Mouse (Mus musculus): ENCODE data around the gene Hmg20b.

The Hmg20b gene

GRCm38 (mm10) chr10:81349961-81350350 lies 324 bp downstream of the Hmg20b start:
- no peak for DNase-seq

GRCm38 (mm10) chr10:81349146-81349545 lies 1.1 kb downstream of the Hmg20b start:
- no peak for DNase-seq

- DNase-seq = no peak
These were observed 3.7 kb downstream of the Hmg20b start for GRCm38 (mm10) chr10:81346453-81347067.

- DNase-seq = no peak
These were observed 5.1 kb downstream of the Hmg20b start for GRCm38 (mm10) chr10:81345162-81345534.

GRCm38 (mm10) chr10:81344421-81345161 lies 5.7 kb downstream of the Hmg20b start:
- DNase-seq = no peak

GRCm38 (mm10) chr10:81342686-81343505 lies 7.4 kb downstream of the Hmg20b start, which contains the start of gene Gipc3:
Gene Gipc3 (minus strand): TSS chr10:81343266.
- DNase-seq = no peak

GRCm38 (mm10) chr10:81341333-81341949 lies 8.8 kb downstream of the Hmg20b start:
- DNase-seq = peak; percentile 72 to 76

GRCm38 (mm10) chr10:81340551-81341332 lies 9.5 kb downstream of the Hmg20b start:
- DNase-seq = no peak

GRCm38 (mm10) chr10:81336558-81336957 lies 13.7 kb downstream of the Hmg20b start:
- no peak for DNase-seq

GRCm38 (mm10) chr10:81335393-81336340 lies 14.6 kb downstream of the Hmg20b start:
- DNase-seq = no peak

GRCm38 (mm10) chr10:81334324-81334723 lies 16.0 kb downstream of the Hmg20b start:
- DNase-seq = no peak

GRCm38 (mm10) chr10:81332277-81332676 lies 18.0 kb downstream of the Hmg20b start:
- no peak for DNase-seq

- DNase-seq = no peak
These were observed 20.3 kb downstream of the Hmg20b start for GRCm38 (mm10) chr10:81330007-81330406.

GRCm38 (mm10) chr10:81329194-81329975 lies 20.9 kb downstream of the Hmg20b start:
- DNase-seq = no peak

GRCm38 (mm10) chr10:81328386-81328785 lies 21.9 kb downstream of the Hmg20b start, which contains the start of gene Tbxa2r:
Gene Tbxa2r (plus strand): TSS chr10:81328731.
- DNase-seq = no peak

GRCm38 (mm10) chr10:81327959-81328358 lies 22.3 kb downstream of the Hmg20b start:
- no peak for DNase-seq

GRCm38 (mm10) chr10:81326858-81327257 lies 23.4 kb downstream of the Hmg20b start:
- DNase-seq = no peak

GRCm38 (mm10) chr10:81325781-81326180 lies 24.5 kb downstream of the Hmg20b start:
- no peak for DNase-seq

- no peak for DNase-seq
These were observed 25.1 kb downstream of the Hmg20b start for GRCm38 (mm10) chr10:81325176-81325575.

Measured in cerebellum, postnatal 36 days (tissue).